Mouse (Mus musculus): ENCODE measurements around the gene Tmem178b.

Gene Tmem178b

DNA sequence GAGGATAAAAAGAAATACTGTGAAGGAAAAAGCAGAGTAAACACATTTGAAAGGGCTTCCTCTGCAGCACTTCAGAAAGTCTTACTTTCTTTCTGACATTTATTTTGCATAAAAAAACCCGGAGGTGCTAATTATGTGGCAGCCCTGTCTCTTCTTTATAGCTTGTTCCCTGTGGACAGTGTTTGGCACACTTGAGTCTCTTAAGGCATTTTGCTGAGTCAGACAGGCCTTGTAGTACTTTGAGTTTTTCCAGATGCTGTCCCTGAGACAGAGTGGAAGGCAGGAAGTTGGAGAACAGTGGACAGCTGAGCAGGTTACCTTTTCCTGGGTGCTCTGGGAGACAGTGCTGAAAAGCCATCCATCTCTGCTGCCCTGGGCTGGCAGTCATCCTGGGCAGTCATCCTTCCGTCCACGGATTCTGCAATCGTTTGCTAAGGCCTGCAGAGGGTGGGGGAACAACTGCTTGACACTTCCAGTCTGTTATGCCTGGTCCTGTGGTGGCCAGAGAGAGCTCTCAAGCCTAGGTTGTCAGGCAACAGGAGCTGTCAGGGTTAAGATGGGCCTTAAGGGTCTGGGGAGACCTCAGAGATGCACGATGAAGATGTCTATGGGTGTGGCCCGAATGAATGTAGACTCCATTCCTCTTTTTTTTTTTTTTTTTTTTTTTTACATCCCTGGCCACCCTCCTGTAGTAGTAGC lies 46.1 kb downstream of the Tmem178b start:
- no peak for DNase-seq (ENCODE audit: low spot score)

DNA sequence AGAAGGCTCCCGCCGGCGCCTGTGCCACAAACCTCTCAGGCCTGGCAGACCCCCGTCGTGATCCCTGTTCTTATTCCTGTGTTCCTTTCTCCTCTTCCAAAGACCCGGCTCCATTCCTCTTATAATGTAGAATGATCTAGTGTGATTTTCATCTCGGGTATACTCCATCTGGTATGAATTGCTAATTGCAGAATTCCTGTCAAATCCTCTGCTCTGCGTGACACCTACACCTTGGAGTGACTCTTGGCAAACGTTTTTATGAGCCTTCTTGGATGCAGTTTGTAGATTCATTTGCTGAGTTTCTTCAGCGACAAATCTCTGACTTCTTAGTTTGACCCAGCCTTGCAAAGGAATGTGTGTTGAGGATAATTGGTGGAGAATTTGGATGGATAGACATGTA lies 53.4 kb downstream of the Tmem178b start:
- no peak for DNase-seq (ENCODE audit: low spot score)

DNA sequence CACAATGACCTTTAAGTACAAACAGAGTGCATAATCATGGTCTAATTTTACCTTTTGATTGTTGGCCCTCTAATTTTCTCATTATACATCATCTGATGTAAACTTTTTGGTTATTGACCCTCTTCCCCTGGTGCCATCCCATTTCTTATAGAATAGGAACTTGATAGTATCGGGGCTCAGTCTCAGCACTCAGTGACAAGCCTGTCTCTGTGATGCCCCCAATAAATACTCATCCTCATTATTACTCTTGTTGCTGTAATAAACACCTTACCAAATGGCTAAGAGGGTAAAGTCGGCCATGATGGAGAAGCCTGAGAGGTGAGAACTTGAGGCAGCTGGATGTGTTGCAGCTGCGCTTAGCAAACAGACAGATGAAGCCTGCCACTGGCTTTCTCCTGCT lies 63.5 kb downstream of the Tmem178b start:
- DNase-seq (ENCODE audit: low spot score), result no peak

GRCm38 (mm10) chr6:39940920-39941319 lies 67.8 kb downstream of the Tmem178b start:
- DNase-seq (ENCODE audit: low spot score), result no peak

DNA sequence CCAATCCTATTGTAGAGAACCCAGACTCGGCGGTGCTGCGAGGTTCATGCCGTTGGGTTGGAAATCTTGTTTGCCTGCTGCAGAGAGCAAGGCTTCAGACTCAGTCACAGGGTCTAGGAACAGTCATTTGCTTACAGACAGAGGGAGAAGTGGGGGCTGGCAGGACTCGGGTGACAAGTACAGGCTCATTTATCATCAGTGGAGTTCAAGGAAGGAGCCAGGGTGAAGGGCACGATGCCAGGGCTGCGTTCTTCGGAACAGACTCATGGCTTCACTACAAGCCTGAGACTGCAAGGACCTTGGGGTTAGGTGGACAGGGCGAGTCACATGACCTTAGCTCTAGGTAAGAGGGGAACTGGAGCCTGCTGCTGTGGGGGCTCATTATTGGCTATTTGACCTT lies 71.8 kb downstream of the Tmem178b start:
- DNase-seq (ENCODE audit: low spot score), result no peak

GRCm38 (mm10) chr6:39945670-39946440 lies 72.8 kb downstream of the Tmem178b start:
- no peak for DNase-seq (ENCODE audit: low spot score)

DNA sequence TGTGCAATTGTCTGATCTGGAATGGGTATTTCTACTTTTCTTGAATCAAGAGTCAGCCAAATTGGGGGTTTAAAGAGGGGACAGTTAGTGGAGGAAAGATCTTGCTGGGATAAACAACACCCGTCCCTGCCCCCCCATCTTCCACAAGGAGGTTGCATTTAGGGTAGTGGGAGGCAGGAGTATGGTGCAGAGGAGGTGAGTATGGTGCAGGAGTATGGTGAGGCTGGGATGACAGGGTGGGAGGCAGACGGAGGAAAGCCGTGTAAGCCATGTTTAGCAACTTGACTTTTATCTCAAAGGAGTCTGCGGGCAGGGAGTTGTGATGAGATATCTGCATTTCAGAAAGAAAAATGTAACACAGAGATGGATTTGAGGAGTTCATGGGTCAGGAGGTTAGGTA lies 73.5 kb downstream of the Tmem178b start:
- no peak for DNase-seq (ENCODE audit: low spot score)

GRCm38 (mm10) chr6:39953951-39954350 lies 80.9 kb downstream of the Tmem178b start:
- no peak for DNase-seq (ENCODE audit: low spot score)

DNA sequence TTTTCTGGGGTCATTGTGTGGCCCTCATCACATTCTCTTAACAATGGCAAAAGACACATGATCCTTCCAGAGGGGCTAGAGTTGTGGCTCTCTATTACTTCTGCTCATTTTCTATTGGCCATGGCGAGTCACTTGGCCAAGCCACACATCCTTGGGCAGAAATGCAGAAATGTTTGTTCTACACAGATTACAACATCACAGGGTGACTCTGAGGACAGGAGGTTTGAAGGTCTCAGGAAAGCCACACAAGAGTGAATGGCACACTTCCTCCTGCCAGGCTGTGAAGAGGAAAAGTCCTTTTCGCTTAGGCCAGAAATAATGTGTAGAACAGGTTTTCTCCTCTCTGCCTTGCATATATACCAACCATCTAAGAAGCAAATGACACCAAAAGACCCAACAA lies 82.1 kb downstream of the Tmem178b start:
- DNase-seq (ENCODE audit: low spot score), result no peak

DNA sequence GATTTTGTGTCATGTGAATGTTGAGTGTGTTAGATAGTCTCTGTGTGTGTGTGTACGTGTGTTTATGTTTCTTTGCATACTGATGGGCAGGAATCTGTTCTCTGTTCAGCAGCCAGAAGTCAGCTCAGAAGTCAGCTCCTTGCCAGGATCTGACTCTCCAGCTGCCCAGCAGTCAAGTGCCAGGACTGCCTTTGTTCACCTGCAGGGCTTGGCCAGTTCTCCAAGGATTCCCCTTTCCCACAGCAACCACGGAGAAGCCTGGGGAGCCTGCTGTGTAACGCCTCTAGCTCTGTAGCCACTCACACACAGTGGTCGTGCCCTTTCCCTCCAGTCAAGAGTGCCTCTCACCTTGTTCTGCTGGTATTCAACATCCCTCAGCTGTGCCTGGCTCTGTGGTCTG lies 91.5 kb downstream of the Tmem178b start:
- no peak for DNase-seq (ENCODE audit: low spot score)

DNA sequence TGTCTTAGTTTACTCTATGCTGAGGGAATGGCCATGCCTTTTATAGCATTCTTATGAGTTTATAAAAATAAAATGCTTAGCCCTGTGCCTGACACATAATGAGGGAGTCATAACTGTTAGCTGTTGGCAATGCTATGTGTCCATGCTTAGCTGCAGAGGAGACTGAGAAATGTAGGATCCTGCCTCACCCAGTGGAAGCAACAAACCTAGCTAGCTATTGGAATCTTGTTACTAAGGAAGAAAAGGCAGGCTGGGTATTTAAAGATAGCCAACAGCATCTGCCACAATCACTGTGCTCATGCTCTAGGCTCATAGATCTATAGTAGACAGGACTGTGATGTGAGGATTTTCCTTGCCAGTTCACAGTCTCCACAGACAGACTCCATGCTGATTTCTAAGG lies 97.2 kb downstream of the Tmem178b start:
- no peak for DNase-seq (ENCODE audit: low spot score)

DNA sequence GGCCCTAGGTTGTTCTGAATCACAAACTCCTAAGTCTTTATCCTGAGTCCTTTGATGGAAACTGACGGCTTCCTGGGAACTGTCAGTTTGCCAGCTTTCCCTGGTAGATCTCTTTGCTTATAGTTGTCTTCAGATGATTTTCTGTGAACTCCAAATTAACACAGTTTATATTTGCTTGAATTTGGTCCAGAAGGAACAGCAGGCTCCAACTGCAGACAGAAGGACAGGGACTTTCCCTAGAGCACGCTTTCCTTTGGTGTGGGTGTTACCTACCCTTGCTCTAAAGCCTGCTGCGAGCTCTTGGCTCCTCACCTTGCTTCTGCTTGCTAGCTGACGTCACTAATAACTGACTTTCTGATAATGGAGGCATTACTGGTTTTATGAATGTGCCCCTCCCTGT lies 105.9 kb downstream of the Tmem178b start:
- no peak for DNase-seq (ENCODE audit: low spot score)

GRCm38 (mm10) chr6:39990772-39991171 lies 117.7 kb downstream of the Tmem178b start:
- DNase-seq (ENCODE audit: low spot score), result no peak

GRCm38 (mm10) chr6:39991922-39992321 lies 118.9 kb downstream of the Tmem178b start:
- DNase-seq (ENCODE audit: low spot score), result no peak

DNA sequence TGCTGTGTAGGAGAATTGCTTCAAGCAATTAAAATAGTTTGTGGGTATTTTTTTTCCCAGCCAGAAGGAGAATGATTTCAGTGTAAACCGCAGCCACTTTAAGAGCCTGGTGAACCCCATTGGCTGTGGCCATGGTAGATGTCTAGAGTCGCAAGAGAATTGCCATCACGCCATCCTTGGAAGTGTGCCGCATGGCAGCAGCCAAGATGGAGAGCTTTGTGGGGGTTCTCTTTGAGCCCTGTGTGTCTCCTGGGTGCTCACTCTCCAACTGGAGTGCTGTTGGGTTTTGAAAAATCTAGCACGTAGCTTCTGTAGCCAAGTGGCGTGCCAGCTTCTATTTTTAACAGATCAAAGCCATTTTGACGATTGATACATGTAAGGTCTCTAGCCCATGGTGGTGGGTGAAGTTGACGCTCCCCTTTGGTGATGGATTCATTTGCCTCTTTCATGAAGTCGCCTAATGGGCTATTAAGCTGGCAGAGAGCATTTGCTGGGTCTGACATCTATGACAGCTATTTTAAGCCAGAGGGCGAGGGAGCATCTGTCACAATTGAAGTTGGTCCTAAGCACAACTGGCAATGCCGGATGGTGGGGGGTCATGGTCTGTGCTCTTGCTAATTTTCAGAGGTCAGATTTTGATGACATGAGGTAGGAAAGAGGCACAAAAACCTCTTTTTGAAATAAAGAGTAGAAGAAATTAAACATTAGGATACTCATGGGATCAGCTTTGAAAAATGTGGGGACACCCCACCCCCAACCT lies 133.1 kb downstream of the Tmem178b start:
- DNase-seq (ENCODE audit: low spot score), result no peak

DNA sequence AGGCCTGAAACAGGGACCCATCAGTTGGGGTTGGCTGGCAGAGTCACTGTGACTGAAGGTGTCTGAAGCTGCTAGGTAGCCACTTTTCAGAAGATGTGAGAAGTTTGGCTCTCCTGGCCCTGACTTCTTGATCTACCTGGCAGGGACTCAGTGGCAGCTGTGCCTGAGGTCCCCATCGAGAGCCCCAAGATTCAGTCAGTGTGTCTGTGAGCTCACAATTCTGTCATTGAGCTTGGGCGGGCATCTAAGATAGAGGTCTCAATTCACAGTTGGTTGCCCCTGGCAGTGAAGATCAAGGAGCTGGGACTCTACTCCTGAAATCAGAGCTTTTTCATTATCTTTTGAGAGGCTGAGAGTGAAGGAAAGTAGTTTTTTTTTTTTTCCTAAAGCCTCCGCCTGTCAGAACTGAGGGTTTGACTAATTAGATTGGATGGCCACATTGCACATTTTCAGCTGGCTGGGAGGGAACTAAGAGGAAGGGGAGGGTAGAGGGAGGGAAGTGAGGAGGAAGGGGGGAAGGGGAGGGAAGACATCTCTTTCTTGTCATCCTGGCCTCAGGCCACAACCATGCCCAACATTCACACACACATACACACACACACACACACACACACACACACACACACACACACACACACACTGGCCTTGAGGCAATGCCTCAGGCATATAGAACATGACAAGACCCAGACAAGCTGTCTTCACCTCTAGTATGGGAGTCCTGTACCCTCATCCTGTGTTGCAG lies 135.3 kb downstream of the Tmem178b start:
- no peak for DNase-seq (ENCODE audit: low spot score)

GRCm38 (mm10) chr6:40009718-40010117 lies 136.6 kb downstream of the Tmem178b start:
- no peak for DNase-seq (ENCODE audit: low spot score)

DNA sequence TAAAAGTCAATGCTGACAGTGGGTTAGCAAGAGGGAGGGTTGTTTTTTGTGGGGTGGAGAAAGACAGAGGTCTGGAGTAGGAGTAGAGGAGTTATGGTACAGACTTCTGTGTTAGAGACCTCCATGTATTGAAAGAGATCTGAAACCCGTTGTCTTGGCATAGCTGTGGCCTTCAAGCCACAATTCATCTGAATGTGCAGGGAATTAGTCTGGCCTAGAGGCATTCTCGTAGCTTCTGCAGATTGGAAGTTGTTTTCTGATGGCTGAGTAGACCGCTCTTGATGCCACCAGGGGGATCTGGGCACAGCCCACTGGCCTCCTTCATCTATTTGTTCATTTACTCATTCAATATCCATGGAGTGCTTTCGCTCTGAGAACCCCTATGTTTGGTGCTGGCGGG lies 138.0 kb downstream of the Tmem178b start:
- no peak for DNase-seq (ENCODE audit: low spot score)

DNA sequence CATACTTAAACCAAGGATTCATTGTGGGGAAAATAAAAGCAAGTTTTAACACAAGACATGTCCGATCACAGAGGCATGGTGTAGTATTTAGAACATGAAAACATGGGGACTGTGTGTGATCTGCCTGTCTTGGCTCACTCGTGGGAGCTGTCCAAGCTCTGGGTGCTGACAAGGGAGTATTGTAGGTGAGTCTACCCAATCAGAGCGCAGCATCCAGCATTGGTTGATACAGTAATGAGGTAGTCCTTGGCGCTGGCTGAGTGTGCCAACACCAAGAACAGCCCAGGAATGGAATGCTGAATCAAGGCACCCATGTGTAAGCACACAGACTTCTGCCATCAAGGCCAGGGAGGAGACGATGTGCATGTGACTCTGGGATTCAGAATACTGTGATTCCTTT lies 138.5 kb downstream of the Tmem178b start:
- DNase-seq (ENCODE audit: low spot score), result no peak

- no peak for DNase-seq (ENCODE audit: low spot score)
These were observed 140.3 kb downstream of the Tmem178b start for GRCm38 (mm10) chr6:40013407-40013806.

DNA sequence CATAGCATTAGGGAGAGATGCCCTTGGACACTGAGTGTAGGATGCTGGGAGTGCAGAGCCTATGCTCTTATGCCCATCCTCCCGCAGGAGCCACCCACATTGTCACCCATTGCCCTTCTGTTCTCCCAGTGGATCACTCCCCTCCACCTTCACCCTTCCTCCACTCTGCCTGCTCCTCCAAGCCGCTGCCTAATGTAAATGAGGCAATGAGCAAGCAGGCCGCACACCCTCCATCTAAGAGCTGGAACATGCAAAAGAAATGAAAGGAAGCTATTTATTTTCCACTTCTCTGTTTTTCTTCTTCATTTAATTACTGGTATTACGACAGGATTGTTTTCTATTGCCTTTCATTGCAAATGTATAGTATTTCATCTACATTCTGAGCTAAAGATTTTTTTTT lies 142.1 kb downstream of the Tmem178b start:
- DNase-seq (ENCODE audit: low spot score), result no peak

- DNase-seq (ENCODE audit: low spot score), result no peak
These were observed 142.8 kb downstream of the Tmem178b start for GRCm38 (mm10) chr6:40015711-40016460.
